Mouse (Mus musculus) liver, embryonic 14.5 days (tissue): Measurements from ENCODE around the gene Ccdc13. TPM values are rescaled to one million over a fixed set of nuclear protein-coding genes. Genes with fewer than 3 reads are reported as not detected.

Experiments
- ATAC-seq: fragments of 200-750 bp; cut with Nextera tagmentation; 2 replicates; pipeline ENCODE4 v1.8.0; 2017; ENCODE audit warnings: moderate number of reproducible peaks, mild to moderate bottlenecking, moderate library complexity; ENCODE audit not compliant: insufficient read depth
- DNase-seq, 3 experiments: peaks; one replicate each; pipeline ENCODE4 v3.0.0-alpha.2; 2012 to 2013; ENCODE audit warnings: low read depth in 3 of 3, low spot score in 3 of 3
- H3K27ac ChIP-seq: fragments of 300-500 bp; sonication (generic); 2 replicates; pipeline ENCODE4 v1.5.1; 2014; ENCODE audit warnings: moderate library complexity, mild to moderate bottlenecking, control low read depth, inconsistent platforms
- H3K27me3 ChIP-seq: fragments of 300-500 bp; sonication (generic); 2 replicates; pipeline ENCODE4 v1.6.1; 2014; ENCODE audit warnings: mild to moderate bottlenecking, low read length, moderate library complexity; ENCODE audit not compliant: control insufficient read depth, insufficient read depth
- H3K36me3 ChIP-seq: fragments of 300-500 bp; sonication (generic); replicated peaks from 2 replicates; pipeline ENCODE4 v1.6.1; 2014; ENCODE audit warnings: low read depth; ENCODE audit not compliant: control insufficient read depth, insufficient read depth
- H3K4me1 ChIP-seq, 2 experiments: fragments of 200-500 bp in 1 of 2; fragments of 300-500 bp in 1 of 2; sonication (generic) in 1 of 2; replicated peaks; 2 replicates each; pipeline ENCODE4 v1.6.1; 2012 to 2014; ENCODE audit warnings: antibody characterized with exemption in 1 of 2, inconsistent platforms in 1 of 2, low read length in 1 of 2; ENCODE audit not compliant: control insufficient read depth in 2 of 2, insufficient read depth in 2 of 2
- H3K4me2 ChIP-seq: fragments of 300-500 bp; sonication (generic); 2 replicates; pipeline ENCODE4 v1.6.1; 2014; ENCODE audit warnings: low read depth, mild to moderate bottlenecking, control low read depth, moderate library complexity
- H3K4me3 ChIP-seq, 2 experiments: fragments of 200-500 bp in 1 of 2; fragments of 300-500 bp in 1 of 2; sonication (generic) in 1 of 2; 2 replicates each; pipeline ENCODE4 v1.5.1; 2012 to 2014; ENCODE audit warnings: low read depth in 2 of 2, low read length in 2 of 2, mild to moderate bottlenecking in 2 of 2, control low read depth in 1 of 2, inconsistent platforms in 1 of 2, moderate library complexity in 1 of 2; ENCODE audit not compliant: insufficient read depth in 1 of 2
- H3K9ac ChIP-seq: fragments of 300-500 bp; sonication (generic); replicated peaks from 2 replicates; pipeline ENCODE4 v1.6.1; 2014; ENCODE audit warnings: mild to moderate bottlenecking, control low read depth, moderate library complexity
- H3K9me3 ChIP-seq: fragments of 300-500 bp; sonication (generic); 2 replicates; pipeline ENCODE4 v1.6.1; 2016; ENCODE audit warnings: low read length, mixed read lengths; ENCODE audit not compliant: control insufficient read depth
- CTCF ChIP-seq: IDR thresholded peaks from 2 replicates; pipeline ENCODE4 v1.5.1; 2016; ENCODE audit warnings: antibody characterized with exemption, low read depth, control low read depth
- EP300 ChIP-seq: IDR thresholded peaks from 2 replicates; pipeline ENCODE4 v1.6.1; 2016; ENCODE audit warnings: antibody characterized with exemption, low read depth
- WGBS: fragments of 180-500 bp; shearing (Covaris S2); extraction: QIAGEN DNeasy Blood & Tissue Kit; methylation state at CpG from one replicate; pipeline ENCODE4 v1.1.7; 2014; ENCODE audit not compliant: insufficient replicate concordance; 5-methylcytosine and 5-hydroxymethylcytosine counted together
- polyA plus RNA-seq, 2 experiments: library from polyadenylated mRNA; depleted of rRNA in 1 of 2; stranded (reverse) in 1 of 2; unstranded in 1 of 2; fragments of >200 nt; fragmentation: Nextera tagmentation in 1 of 2; extraction: Ambion mirVana in 1 of 2; gene quantifications; 2 replicates each; pipeline versions ENCODE4 v1.2.1 to v1.2.3; 2012 to 2014

The Ccdc13 gene
- polyA plus RNA-seq, 2 experiments = not detected

GRCm38 (mm10) chr9:121775951-121776350 is 63.3 kb downstream of the Ccdc13 start:
- Histone ChIP-seq H3K4me1 (no peaks in the 10 kb centered on the region), H3K4me2 (no peak overlapping the region), H3K36me3 (no peaks in the 10 kb centered on the region), H3K9ac (no peak overlapping the region), H3K27ac (no peak overlapping the region), H3K4me3 (no peak overlapping the region), H3K9me3 (no peaks in the 10 kb centered on the region), H3K27me3 (peaks cover 18% of the 10 kb centered on the region)
- TF ChIP-seq CTCF = no peak
- no peak for TF ChIP-seq EP300
- no peak for DNase-seq
- no peak for ATAC-seq
- WGBS = 60% methylated on average over 10 of the region's 10 CpGs

- no peaks in the 10 kb centered on the region for H3K9me3 ChIP-seq
- H3K27me3 ChIP-seq = peaks cover 5% of the 10 kb centered on the region
- 44% methylated on average over 5 of the region's 5 CpGs for WGBS
- H3K36me3 ChIP-seq = no peaks in the 10 kb centered on the region
- H3K4me3 ChIP-seq = no peak overlapping the region
- no peak overlapping the region for H3K4me2 ChIP-seq
- TF ChIP-seq EP300 = no peak
- no peak for TF ChIP-seq CTCF
- ATAC-seq (no peak), DNase-seq (no peak)
- no peak overlapping the region for H3K27ac ChIP-seq
- H3K4me1 ChIP-seq = no peaks in the 10 kb centered on the region
- H3K9ac ChIP-seq = no peak overlapping the region
Measured at GRCm38 (mm10) chr9:121772412-121772811, 66.8 kb downstream of the Ccdc13 start.

GRCm38 (mm10) chr9:121765166-121765855 is 74.0 kb downstream of the Ccdc13 start:
- Histone ChIP-seq H3K4me2 (no peak overlapping the region), H3K4me1 (no peaks in the 10 kb centered on the region), H3K27me3 (peaks cover 12% of the 10 kb centered on the region), H3K9ac (no peak overlapping the region), H3K4me3 (no peak overlapping the region), H3K36me3 (no peaks in the 10 kb centered on the region), H3K27ac (no peak overlapping the region), H3K9me3 (no peaks in the 10 kb centered on the region)
- no peak for ATAC-seq
- WGBS = 79% methylated on average over 16 of the region's 16 CpGs
- no peak for DNase-seq
- TF ChIP-seq CTCF = no peak
- TF ChIP-seq EP300 = no peak

GRCm38 (mm10) chr9:121763716-121764115 is 75.5 kb downstream of the Ccdc13 start:
- DNase-seq = no peak
- H3K9ac ChIP-seq = no peak overlapping the region
- TF ChIP-seq CTCF = no peak
- TF ChIP-seq EP300 = no peak

GRCm38 (mm10) chr9:121762761-121763160 is 76.5 kb downstream of the Ccdc13 start:
- Histone ChIP-seq H3K9me3 (no peaks in the 10 kb centered on the region), H3K36me3 (no peaks in the 10 kb centered on the region), H3K4me1 (0 out of 4 replicates have a peak, but pooled peaks cover 0 to 3% of the 10 kb centered on the region in 2 experiments), H3K27me3 (peaks cover 33% of the 10 kb centered on the region), H3K27ac (no peak overlapping the region), H3K9ac (no peak overlapping the region), H3K4me3 (no peak overlapping the region), H3K4me2 (no peak overlapping the region)
- no peak for TF ChIP-seq CTCF
- TF ChIP-seq EP300 = no peak
- WGBS = 76% methylated on average over 25 of the region's 25 CpGs
- ATAC-seq = no peak
- DNase-seq = no peak

More at GRCm38 (mm10) chr9:121763716-121764115, 75.5 kb downstream of the Ccdc13 start:
- H3K27me3 ChIP-seq = peaks cover 28% of the 10 kb centered on the region
- H3K9me3 ChIP-seq = no peaks in the 10 kb centered on the region
- ATAC-seq = no peak
- 71% methylated on average over 19 of the region's 19 CpGs for WGBS
- 0 out of 4 replicates have a peak, but pooled peaks cover 0 to 2% of the 10 kb centered on the region in 2 experiments for H3K4me1 ChIP-seq
- H3K36me3 ChIP-seq = no peaks in the 10 kb centered on the region
- no peak overlapping the region for H3K4me2 ChIP-seq
- H3K27ac ChIP-seq = no peak overlapping the region
- H3K4me3 ChIP-seq = no peak overlapping the region
